Mouse (Mus musculus) E14TG2a.4 (cell line): ENCODE results near the gene Usp42.

ENCODE experiments used
- H3K27me3 ChIP-seq: 2 replicates; pipeline ENCODE4 v1.6.1; 2014; ENCODE audit warnings: low read length, control low read depth; ENCODE audit not compliant: insufficient read depth
- H3K36me3 ChIP-seq: 2 replicates; pipeline ENCODE4 v1.6.1; 2014; ENCODE audit warnings: low read length, control low read depth; ENCODE audit not compliant: insufficient read depth
- H3K4me1 ChIP-seq: replicated peaks from 2 replicates; pipeline ENCODE4 v1.6.1; 2014; ENCODE audit warnings: low read depth, low read length, control low read depth
- H3K4me3 ChIP-seq: replicated peaks from 2 replicates; pipeline ENCODE4 v1.5.1; 2014; ENCODE audit warnings: mild to moderate bottlenecking, low read length
- H3K9me3 ChIP-seq: 2 replicates; pipeline ENCODE4 v1.6.1; 2014; ENCODE audit warnings: low read length, control low read depth
- CTCF ChIP-seq: conservative IDR thresholded peaks from 2 replicates; pipeline ENCODE4 v1.5.1; 2014; ENCODE audit warnings: low read length
- NANOG ChIP-seq: IDR thresholded peaks from 2 replicates; pipeline ENCODE4 v1.6.1; 2014; ENCODE audit warnings: borderline replicate concordance, low read length, mixed read lengths
- POU5F1 ChIP-seq: IDR thresholded peaks from 2 replicates; pipeline ENCODE4 v1.6.1; 2014; ENCODE audit warnings: low read length, borderline replicate concordance

Usp42 gene

DNA sequence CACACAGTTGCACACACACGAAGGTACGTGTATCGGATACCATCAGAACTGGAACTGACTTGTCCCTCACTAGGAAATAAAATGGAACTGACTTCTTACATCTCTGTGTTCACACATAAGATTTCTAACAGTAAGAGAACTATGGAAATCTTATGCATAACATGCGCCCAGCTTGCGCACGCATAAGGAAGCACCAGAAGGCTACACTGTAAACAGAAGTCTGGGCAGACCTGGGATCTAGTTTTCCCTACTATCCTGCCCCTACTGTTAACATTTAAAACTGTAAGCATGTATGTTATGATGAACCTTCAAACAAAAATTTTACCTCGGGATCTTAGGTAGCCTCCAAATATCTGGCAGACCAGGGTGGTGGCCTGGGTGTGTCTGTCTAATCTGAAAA is 10.1 kb downstream of the Usp42 start:
- H3K9me3 ChIP-seq: no peaks in the 10 kb centered on the region
- H3K4me1 ChIP-seq: no peaks in the 10 kb centered on the region
- H3K27me3 ChIP-seq: no peaks in the 10 kb centered on the region
- H3K36me3 ChIP-seq: peaks cover 97% of the 10 kb centered on the region
- H3K4me3 ChIP-seq: no peak overlapping the region
- TF ChIP-seq POU5F1: no peak
- no peak for TF ChIP-seq NANOG
- no peak for TF ChIP-seq CTCF

DNA sequence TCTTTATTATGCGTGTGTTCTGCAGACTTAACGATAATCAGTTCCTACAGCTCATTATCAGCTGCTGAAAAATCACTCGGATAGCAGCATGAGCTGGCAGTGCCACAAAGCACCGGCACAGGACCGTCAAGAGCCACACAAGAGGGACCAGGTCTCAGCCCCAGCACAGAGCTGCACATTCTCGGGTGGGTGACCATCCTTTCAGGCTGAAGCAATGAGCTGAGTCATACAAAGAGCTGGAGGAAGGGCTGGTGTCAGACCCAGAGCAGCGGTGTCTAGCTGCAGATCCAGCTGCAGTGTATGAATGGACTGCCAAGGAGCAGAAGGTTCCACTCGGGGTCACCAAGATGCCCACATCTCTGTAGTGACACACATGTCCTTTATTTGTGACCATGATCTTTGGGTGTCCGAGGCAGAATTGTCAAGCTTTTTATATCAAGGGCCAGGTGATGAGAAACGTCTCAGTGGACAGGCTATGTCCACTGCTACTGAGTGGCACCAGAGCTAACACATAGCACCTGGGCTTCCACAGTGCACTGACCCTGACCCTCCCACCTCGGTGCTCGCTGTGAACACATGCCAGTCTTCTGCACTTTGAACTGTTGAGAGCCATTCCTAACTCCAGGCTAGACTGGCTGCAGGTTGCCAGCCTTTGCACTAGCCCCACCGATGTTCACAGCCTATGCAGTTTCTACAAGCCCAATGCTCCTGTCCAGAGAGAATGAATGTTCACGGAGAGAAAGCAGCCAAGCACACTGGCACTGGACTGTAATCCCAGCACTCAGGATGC is 19.9 kb downstream of the Usp42 start:
- H3K27me3 ChIP-seq: no peaks in the 10 kb centered on the region
- no peaks in the 10 kb centered on the region for H3K9me3 ChIP-seq
- H3K36me3 ChIP-seq: peaks cover 98% of the 10 kb centered on the region
- H3K4me1 ChIP-seq: peaks cover 17% of the 10 kb centered on the region
- no peak overlapping the region for H3K4me3 ChIP-seq
- no peak for TF ChIP-seq CTCF
- no peak for TF ChIP-seq POU5F1
- TF ChIP-seq NANOG: no peak

DNA sequence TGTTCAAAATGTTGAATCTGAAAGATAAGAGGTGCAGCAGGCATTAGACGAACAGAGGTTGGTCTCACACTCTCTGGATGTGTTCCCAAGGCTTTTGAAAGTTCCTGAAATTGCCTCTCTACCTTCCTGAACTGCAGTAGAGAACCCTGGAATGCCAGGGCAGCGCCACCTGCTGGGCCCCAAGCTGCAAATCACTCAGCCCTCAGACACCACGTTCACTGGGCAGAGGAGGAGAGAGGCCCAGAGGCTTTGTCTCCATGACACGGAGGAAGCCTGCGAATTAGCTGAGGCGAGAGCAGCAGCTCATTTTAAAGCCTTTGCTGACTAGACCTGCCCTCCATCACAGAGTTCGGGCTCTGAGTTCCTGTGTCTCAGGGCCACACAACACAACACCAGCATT is 20.8 kb downstream of the Usp42 start:
- TF ChIP-seq NANOG (no peak), CTCF (peak; percentile 63)
- Histone ChIP-seq H3K4me3 (no peak overlapping the region), H3K27me3 (no peaks in the 10 kb centered on the region), H3K36me3 (peaks cover 93% of the 10 kb centered on the region), H3K9me3 (no peaks in the 10 kb centered on the region), H3K4me1 (peaks cover 17% of the 10 kb centered on the region)

DNA sequence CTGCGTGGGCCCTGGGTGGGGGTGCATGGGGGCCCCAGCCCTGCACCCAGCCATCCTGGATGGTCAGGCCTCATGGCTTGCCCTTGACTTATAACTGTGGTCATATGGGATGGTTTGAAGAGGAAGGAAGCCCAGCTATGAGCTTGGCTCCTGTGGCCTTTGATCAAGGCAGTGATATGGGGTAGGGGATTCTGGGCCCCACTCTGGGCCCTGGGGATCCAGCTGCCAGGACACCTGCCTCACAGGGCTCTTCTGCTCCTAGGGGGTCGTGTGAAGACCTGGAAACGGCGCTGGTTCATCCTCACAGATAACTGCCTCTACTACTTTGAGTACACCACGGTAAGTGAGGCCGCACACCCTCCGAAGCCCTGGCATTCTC is 25.3 kb downstream of the Usp42 start:
- peaks cover 4% of the 10 kb centered on the region for H3K4me1 ChIP-seq
- H3K9me3 ChIP-seq: no peaks in the 10 kb centered on the region
- H3K27me3 ChIP-seq: no peaks in the 10 kb centered on the region
- no peak overlapping the region for H3K4me3 ChIP-seq
- no peak for TF ChIP-seq CTCF
- no peak for TF ChIP-seq NANOG
- no peak for TF ChIP-seq POU5F1
- H3K36me3 ChIP-seq: peaks cover 58% of the 10 kb centered on the region

DNA sequence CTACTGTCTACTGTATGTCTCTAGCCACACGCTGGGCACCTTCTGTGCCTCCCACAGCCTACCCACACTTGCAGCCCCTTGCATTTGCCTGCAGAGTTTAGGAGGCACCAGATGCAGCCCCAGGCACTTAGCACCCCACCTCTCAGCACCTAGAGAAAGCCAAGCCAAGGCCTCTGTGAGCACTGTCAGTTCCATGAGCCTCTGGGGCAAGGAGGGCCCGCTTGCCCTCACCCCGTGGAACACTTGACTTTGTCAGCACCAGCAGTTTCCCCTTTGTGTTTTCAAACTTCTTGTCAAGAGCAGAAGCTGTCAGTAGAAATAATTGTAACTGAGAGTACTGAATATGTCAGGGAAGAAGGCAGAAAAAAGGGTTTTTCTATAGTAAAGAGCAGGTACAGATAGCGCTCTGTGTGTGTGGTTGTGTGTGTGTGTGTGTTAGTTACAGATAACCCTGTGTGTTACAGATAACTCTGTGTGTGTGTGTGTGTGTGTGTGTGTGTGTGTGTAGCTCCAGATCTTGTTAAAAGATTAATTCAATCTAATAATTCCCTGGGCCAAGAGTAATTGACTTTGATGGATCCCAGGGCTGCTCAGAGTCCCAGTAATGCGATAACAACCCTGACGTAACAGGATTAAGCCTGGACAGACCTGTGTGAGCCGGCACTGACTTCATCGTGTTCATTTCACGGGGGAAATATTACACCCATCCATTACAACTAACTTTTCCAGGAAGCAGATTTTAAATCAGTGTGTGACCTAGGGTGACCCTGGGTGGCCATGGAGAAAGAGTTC is 25.9 kb downstream of the Usp42 start:
- Histone ChIP-seq H3K36me3 (peaks cover 53% of the 10 kb centered on the region), H3K4me1 (no peaks in the 10 kb centered on the region; the same call in 1 of the 2 replicates), H3K9me3 (0 out of 2 replicates have a peak, but pooled peaks cover 3% of the 10 kb centered on the region), H3K4me3 (no peak overlapping the region), H3K27me3 (no peaks in the 10 kb centered on the region)
- no peak for TF ChIP-seq NANOG
- no peak for TF ChIP-seq CTCF
- TF ChIP-seq POU5F1: no peak

DNA sequence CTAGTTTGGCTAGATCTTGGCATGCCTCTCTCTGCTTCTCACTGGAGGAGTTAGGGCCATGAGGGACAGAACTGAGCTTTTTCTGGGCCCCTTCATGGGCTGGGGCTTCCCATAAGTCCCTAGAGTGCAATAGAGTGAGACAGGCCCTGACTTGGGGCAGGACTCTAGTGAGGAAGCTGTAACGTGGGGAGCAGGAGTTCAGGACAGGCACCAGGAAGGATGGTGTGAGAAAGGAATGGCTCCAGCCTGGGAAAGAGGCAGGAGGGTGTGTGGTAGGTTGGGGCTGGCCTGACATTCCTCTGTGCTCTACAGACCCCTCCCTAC is 26.5 kb downstream of the Usp42 start:
- TF ChIP-seq CTCF (no peak), NANOG (no peak), POU5F1 (no peak)
- Histone ChIP-seq H3K36me3 (peaks cover 52% of the 10 kb centered on the region), H3K4me1 (no peaks in the 10 kb centered on the region; the same call in 1 of the 2 replicates), H3K4me3 (no peak overlapping the region), H3K9me3 (0 out of 2 replicates have a peak, but pooled peaks cover 3% of the 10 kb centered on the region), H3K27me3 (no peaks in the 10 kb centered on the region)

DNA sequence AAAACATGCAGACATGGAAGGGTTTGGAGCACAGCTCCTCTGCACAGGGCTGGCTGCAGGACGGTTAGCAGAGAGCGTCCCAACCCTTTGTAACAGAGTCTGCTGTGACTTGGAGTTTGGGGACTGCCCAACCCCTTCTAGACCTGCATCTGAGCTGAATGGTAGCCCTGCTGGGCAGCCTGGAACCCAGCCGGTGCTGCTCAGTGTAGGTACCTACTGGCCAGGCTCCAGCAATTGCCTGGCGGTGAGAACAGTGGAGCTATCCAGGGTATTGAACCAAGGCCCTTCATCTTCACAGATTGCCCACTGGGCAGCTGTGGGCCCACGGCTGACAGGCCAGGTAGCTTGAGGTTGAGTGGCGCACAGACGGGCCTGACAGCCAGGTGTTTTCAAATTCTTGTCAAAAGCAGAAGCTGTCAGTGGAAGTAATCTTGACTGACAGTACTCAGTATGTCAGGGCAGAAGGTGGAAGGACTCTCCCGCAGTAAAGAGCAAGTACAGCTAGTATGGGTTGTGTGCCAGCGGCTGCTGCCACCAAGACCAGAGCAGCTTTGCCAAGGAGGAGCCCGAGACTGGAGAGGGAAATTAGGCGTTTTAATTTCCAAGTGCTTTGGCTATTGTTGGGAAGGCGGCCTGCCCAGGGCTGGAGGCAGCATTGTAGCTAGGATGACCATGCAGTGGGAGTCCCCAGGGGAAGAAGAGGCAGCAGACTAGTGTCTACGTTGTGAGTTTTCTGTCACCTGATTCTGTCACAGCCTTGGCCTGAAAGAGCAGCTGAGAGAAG is 27.0 kb downstream of the Usp42 start:
- no peaks in the 10 kb centered on the region; the same call in 1 of the 2 replicates for H3K4me1 ChIP-seq
- H3K27me3 ChIP-seq: no peaks in the 10 kb centered on the region
- no peak for TF ChIP-seq POU5F1
- H3K9me3 ChIP-seq: 0 out of 2 replicates have a peak, but pooled peaks cover 3% of the 10 kb centered on the region
- peaks cover 47% of the 10 kb centered on the region for H3K36me3 ChIP-seq
- H3K4me3 ChIP-seq: no peak overlapping the region

DNA sequence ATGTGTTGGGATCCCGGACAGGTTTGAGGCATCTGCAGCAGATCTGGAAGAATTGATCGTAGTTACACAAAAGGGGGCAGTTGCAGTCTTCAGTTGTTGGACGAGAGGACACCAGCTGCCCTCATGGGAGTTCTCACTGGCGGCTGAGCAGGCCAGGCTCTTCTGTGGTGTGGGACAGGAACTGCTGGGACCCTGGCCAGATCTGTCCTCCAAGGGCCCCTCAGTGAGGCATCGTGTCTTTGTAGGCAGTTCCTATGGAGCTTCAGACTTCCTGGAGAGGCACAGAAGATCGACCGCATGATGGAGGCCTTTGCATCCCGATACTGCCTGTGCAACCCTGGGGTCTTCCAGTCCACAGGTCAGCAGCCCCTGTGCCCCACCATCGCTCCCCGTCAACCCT is 31.0 kb downstream of the Usp42 start:
- peaks cover 21% of the 10 kb centered on the region for H3K36me3 ChIP-seq
- H3K4me3 ChIP-seq: no peak overlapping the region
- H3K9me3 ChIP-seq: 0 out of 2 replicates have a peak, but pooled peaks cover 3% of the 10 kb centered on the region
- H3K27me3 ChIP-seq: no peaks in the 10 kb centered on the region
- TF ChIP-seq NANOG: no peak
- no peak for TF ChIP-seq POU5F1
- TF ChIP-seq CTCF: no peak
- no peaks in the 10 kb centered on the region for H3K4me1 ChIP-seq
